Mouse (Mus musculus) neural tube, embryonic 13.5 days (tissue): ENCODE results near the gene Dlgap4. TPM values are rescaled to one million over a fixed set of nuclear protein-coding genes. Genes with fewer than 3 reads are reported as not detected.

Experiments used
- ATAC-seq: fragments of 200-750 bp; cut with Nextera tagmentation; 2 replicates; pipeline ENCODE4 v1.8.0; 2017; ENCODE audit warnings: low read depth, mild to moderate bottlenecking, moderate TSS enrichment, moderate library complexity
- H3K27ac ChIP-seq: fragments of 300-500 bp; sonication (generic); replicated peaks from 2 replicates; pipeline ENCODE4 v1.5.1; 2015; ENCODE audit warnings: moderate library complexity, mild to moderate bottlenecking, inconsistent platforms
- H3K27me3 ChIP-seq: fragments of 300-500 bp; sonication (generic); 2 replicates; pipeline ENCODE4 v1.6.1; 2015; ENCODE audit warnings: mild to moderate bottlenecking, inconsistent platforms
- H3K36me3 ChIP-seq: fragments of 300-500 bp; sonication (generic); 2 replicates; pipeline ENCODE4 v1.6.1; 2015; ENCODE audit warnings: mild to moderate bottlenecking, inconsistent platforms
- H3K4me1 ChIP-seq: fragments of 300-500 bp; sonication (generic); replicated peaks from 2 replicates; pipeline ENCODE4 v1.6.1; 2015; ENCODE audit warnings: inconsistent platforms
- H3K4me2 ChIP-seq: fragments of 300-500 bp; sonication (generic); 2 replicates; pipeline ENCODE4 v1.6.1; 2015; ENCODE audit warnings: inconsistent platforms, mild to moderate bottlenecking, moderate library complexity
- H3K4me3 ChIP-seq: fragments of 300-500 bp; sonication (generic); 2 replicates; pipeline ENCODE4 v1.5.1; 2015; ENCODE audit warnings: mild to moderate bottlenecking, inconsistent platforms
- H3K9ac ChIP-seq: fragments of 300-500 bp; sonication (generic); 2 replicates; pipeline ENCODE4 v1.6.1; 2015; ENCODE audit warnings: moderate library complexity, mild to moderate bottlenecking, inconsistent platforms
- H3K9me3 ChIP-seq: fragments of 300-500 bp; sonication (generic); 2 replicates; pipeline ENCODE4 v1.6.1; 2016; ENCODE audit warnings: inconsistent platforms
- WGBS: fragments of 180-500 bp; shearing (Covaris S2); methylation state at CpG from one replicate; pipeline ENCODE4 v1.1.7; 2015; 5-methylcytosine and 5-hydroxymethylcytosine counted together
- polyA plus RNA-seq: library from polyadenylated mRNA; unstranded; fragments of >200 nt; fragmentation: Nextera tagmentation; extraction: Ambion mirVana; gene quantifications from 2 replicates; pipeline ENCODE4 v1.2.1, GENCODE M21; 2015

Dlgap4 gene
- polyA plus RNA-seq, 1 experiment from 2014 or later, result 201 TPM

DNA sequence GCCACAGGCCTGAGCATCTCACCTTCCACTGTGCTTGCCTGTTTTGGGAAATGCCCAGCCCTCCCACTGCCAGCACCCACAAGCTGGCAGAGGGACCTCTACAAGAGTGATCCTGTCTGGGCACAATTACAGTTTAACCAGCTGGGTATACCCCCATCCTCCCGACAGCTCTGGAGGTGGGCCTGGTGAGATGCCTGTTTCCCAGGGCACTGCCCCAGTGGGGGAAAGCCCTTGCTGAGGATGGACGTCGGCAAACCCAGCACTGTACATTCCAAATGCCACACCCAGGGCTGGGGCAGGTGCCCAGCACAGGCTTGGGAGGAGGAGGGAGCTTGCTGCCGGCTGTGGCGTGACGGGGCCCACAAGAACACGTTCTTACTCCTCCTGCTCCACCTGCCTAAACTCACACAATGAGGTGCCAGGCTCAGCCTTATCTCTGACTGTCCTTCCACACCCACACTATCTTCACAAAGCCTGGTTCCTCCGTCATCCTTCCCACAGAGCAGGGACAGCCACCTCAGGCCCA, 51.6 kb downstream of the Dlgap4 start:
- Histone ChIP-seq H3K27me3 (no peaks in the 10 kb centered on the region; the same call in 1 of the 2 replicates), H3K36me3 (no peaks in the 10 kb centered on the region), H3K9me3 (no peaks in the 10 kb centered on the region), H3K27ac (no peak overlapping the region), H3K4me2 (no peak overlapping the region), H3K4me3 (no peak overlapping the region), H3K4me1 (peaks cover 21% of the 10 kb centered on the region), H3K9ac (no peak overlapping the region)
- 74% methylated on average over 8 of the region's 8 CpGs for whole genome bisulfite sequencing
- no peak for ATAC-seq

GRCm38 (mm10) chr2:156665620-156666196, 52.2 kb downstream of the Dlgap4 start:
- Histone ChIP-seq H3K27ac (no peak overlapping the region), H3K9me3 (no peaks in the 10 kb centered on the region)
- peak; percentile 46 for ATAC-seq

DNA sequence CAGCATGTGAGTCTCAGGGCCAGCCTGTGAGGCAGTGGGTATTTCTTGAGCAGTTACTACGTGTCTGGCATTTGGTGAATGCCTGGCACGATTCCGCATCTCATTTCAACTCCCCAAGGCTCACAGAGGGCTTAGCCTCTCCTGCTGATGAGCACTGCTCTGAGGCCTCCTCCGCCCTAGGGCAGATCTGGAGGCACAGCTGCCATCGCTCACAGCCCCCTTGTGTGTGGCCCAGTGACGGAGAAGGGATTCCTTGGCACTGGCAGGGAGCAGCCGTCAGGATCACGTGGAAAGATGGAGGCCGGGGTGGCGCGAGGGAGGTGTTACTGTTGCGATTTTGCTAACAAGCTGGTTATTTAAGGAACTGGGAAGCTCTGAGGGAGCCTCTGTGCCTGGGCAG, 52.7 kb downstream of the Dlgap4 start:
- no peak overlapping the region for H3K4me3 ChIP-seq
- WGBS, result 24% methylated on average over 12 of the region's 12 CpGs
- H3K4me2 ChIP-seq, result no peak overlapping the region
- H3K9me3 ChIP-seq, result no peaks in the 10 kb centered on the region
- ATAC-seq, result peak; percentile 82
- no peaks in the 10 kb centered on the region for H3K36me3 ChIP-seq
- peaks cover 21% of the 10 kb centered on the region for H3K4me1 ChIP-seq
- no peak overlapping the region for H3K9ac ChIP-seq
- no peak overlapping the region for H3K27ac ChIP-seq
- H3K27me3 ChIP-seq, result no peaks in the 10 kb centered on the region; the same call in 1 of the 2 replicates

More at GRCm38 (mm10) chr2:156665620-156666196, 52.2 kb downstream of the Dlgap4 start:
- Histone ChIP-seq H3K36me3 (no peaks in the 10 kb centered on the region), H3K9ac (no peak overlapping the region), H3K27me3 (no peaks in the 10 kb centered on the region; the same call in 1 of the 2 replicates), H3K4me1 (peaks cover 21% of the 10 kb centered on the region), H3K4me3 (no peak overlapping the region), H3K4me2 (no peak overlapping the region)
- WGBS, result 59% methylated on average over 13 of the region's 13 CpGs

GRCm38 (mm10) chr2:156667290-156667689, 53.8 kb downstream of the Dlgap4 start:
- WGBS, result 84% methylated on average over 5 of the region's 5 CpGs
- no peaks in the 10 kb centered on the region for H3K9me3 ChIP-seq
- no peaks in the 10 kb centered on the region; the same call in 1 of the 2 replicates for H3K27me3 ChIP-seq
- no peak overlapping the region for H3K4me2 ChIP-seq
- no peak for ATAC-seq
- no peak overlapping the region for H3K9ac ChIP-seq
- no peak overlapping the region for H3K4me3 ChIP-seq
- H3K36me3 ChIP-seq, result no peaks in the 10 kb centered on the region
- no peak overlapping the region for H3K27ac ChIP-seq
- H3K4me1 ChIP-seq, result peaks cover 21% of the 10 kb centered on the region

- peaks cover 21% of the 10 kb centered on the region for H3K4me1 ChIP-seq
- H3K27ac ChIP-seq, result no peak overlapping the region
- H3K36me3 ChIP-seq, result no peaks in the 10 kb centered on the region
- no peak overlapping the region for H3K4me2 ChIP-seq
- WGBS, result 90% methylated on average over 6 of the region's 6 CpGs
- ATAC-seq, result no peak
- no peak overlapping the region for H3K9ac ChIP-seq
- no peak overlapping the region for H3K4me3 ChIP-seq
- H3K9me3 ChIP-seq, result no peaks in the 10 kb centered on the region
- no peaks in the 10 kb centered on the region for H3K27me3 ChIP-seq
Measured at GRCm38 (mm10) chr2:156668625-156669024, 55.1 kb downstream of the Dlgap4 start.

DNA sequence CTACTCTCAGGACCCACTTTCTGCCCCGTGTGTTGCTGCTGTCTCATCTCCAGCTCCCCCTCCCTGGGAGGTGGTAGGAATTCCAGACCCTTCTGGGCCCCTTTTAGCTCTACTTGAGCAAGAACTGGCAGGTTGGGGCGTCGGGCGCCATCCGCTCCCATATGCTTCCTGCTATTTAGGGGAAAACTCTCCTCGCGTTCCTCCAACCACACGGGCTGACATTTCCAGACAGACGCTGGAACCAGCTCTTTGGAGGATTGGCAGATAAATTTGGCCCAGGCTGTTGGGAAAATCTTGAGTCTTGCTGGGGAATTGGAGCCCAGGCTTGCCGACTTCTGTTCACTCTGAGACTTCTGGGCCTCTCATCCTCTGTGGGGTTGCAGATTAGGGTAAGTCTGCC, 59.8 kb downstream of the Dlgap4 start:
- H3K4me3 ChIP-seq, result no peak overlapping the region
- H3K27me3 ChIP-seq, result no peaks in the 10 kb centered on the region
- H3K27ac ChIP-seq, result no peak overlapping the region
- 88% methylated on average over 10 of the region's 10 CpGs for WGBS
- no peak overlapping the region for H3K4me2 ChIP-seq
- H3K4me1 ChIP-seq, result peaks cover 8% of the 10 kb centered on the region; the same call in 1 of the 2 replicates
- no peak for ATAC-seq
- no peak overlapping the region for H3K9ac ChIP-seq
- H3K36me3 ChIP-seq, result no peaks in the 10 kb centered on the region
- no peaks in the 10 kb centered on the region for H3K9me3 ChIP-seq

- no peak overlapping the region for H3K4me3 ChIP-seq
- no peak overlapping the region for H3K9ac ChIP-seq
- peaks cover 15% of the 10 kb centered on the region; the same call in 1 of the 2 replicates for H3K4me1 ChIP-seq
- no peaks in the 10 kb centered on the region for H3K9me3 ChIP-seq
- no peak for ATAC-seq
- H3K36me3 ChIP-seq, result no peaks in the 10 kb centered on the region
- H3K4me2 ChIP-seq, result no peak overlapping the region
- WGBS, result 79% methylated on average over 8 of the region's 8 CpGs
- no peaks in the 10 kb centered on the region for H3K27me3 ChIP-seq
- H3K27ac ChIP-seq, result no peak overlapping the region
Measured at GRCm38 (mm10) chr2:156673881-156674669, 60.6 kb downstream of the Dlgap4 start.

- no peaks in the 10 kb centered on the region for H3K9me3 ChIP-seq
- H3K9ac ChIP-seq, result no peak overlapping the region
- peaks cover 30% of the 10 kb centered on the region for H3K4me1 ChIP-seq
- H3K4me3 ChIP-seq, result no peak overlapping the region
- no peaks in the 10 kb centered on the region for H3K27me3 ChIP-seq
- H3K36me3 ChIP-seq, result no peaks in the 10 kb centered on the region
- 18% methylated on average over 6 of the region's 6 CpGs for WGBS
- no peak for ATAC-seq
- no peak overlapping the region for H3K27ac ChIP-seq
- no peak overlapping the region for H3K4me2 ChIP-seq
Measured at GRCm38 (mm10) chr2:156676885-156677284, 63.4 kb downstream of the Dlgap4 start.

DNA sequence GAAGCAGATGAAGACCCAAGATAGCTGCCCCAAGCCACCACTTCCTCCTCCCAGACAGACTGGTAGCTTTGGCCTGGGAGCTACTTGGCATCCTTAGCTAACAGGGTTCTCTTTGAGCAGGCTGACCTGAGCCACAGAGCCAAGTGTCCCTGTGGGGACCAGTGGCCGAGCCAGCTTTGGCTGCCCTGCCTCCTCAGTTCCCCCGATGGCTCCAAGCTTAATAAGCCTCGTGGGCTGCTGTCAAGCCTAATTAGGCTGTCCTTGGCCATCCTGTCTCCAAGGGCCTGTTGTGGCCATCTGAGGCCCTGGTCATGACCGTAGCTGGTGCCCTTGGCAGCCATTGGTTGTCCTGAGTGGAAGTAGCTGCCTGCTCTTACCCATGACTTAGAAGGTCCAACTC, 64.6 kb downstream of the Dlgap4 start:
- no peak for ATAC-seq
- no peaks in the 10 kb centered on the region for H3K27me3 ChIP-seq
- no peak overlapping the region for H3K4me3 ChIP-seq
- H3K27ac ChIP-seq, result no peak overlapping the region
- H3K4me2 ChIP-seq, result no peak overlapping the region
- H3K4me1 ChIP-seq, result peaks cover 31% of the 10 kb centered on the region
- H3K9me3 ChIP-seq, result no peaks in the 10 kb centered on the region
- no peaks in the 10 kb centered on the region for H3K36me3 ChIP-seq
- no peak overlapping the region for H3K9ac ChIP-seq
- 65% methylated on average over 4 of the region's 4 CpGs for WGBS

DNA sequence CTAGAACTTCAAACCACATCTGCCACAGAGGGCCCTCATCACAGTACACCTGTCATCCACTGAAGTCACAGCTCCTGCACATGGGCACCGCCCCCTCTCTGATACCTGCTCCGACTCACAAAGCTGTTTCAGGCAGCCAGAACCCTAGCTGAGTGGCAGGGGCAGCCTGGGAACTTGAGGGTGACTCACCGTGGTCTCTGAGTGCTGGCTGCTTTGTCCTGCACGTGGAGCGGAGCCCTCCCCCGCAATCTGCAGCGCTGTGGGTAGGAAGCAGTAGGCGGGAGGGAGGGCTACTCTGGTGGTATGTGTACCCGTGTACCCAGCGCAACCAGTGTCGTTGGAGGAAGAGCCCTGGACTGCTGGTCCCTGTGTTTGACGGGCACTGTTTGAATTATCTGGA, 69.5 kb downstream of the Dlgap4 start:
- peaks cover 14% of the 10 kb centered on the region for H3K27me3 ChIP-seq
- no peak overlapping the region for H3K9ac ChIP-seq
- WGBS, result 59% methylated on average over 12 of the region's 12 CpGs
- no peak overlapping the region for H3K4me3 ChIP-seq
- peaks cover 31% of the 10 kb centered on the region for H3K4me1 ChIP-seq
- no peak overlapping the region for H3K27ac ChIP-seq
- H3K36me3 ChIP-seq, result no peaks in the 10 kb centered on the region
- ATAC-seq, result no peak
- no peaks in the 10 kb centered on the region for H3K9me3 ChIP-seq
- H3K4me2 ChIP-seq, result no peak overlapping the region

DNA sequence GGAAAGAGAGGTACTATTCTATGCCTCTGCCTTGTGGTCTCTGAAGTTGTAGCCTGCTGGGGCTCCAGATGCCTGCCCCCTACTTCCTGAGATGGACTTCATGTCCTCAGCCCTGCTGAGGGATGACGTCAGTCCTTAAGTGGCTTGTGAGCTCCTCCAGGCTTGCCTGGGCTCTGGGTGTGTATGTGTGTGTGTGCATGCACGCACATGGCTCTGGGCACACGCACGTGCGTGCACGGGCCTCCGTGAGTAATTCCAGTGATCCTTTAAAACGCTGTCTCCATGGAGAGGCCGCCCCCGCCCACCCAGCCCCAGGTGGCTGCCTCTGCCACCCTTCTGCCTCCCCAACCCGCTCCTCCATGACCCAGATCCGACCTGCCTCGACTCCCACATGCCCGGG, 72.5 kb downstream of the Dlgap4 start:
- Histone ChIP-seq H3K27me3 (peaks cover 14% of the 10 kb centered on the region), H3K27ac (no peak overlapping the region), H3K9me3 (no peaks in the 10 kb centered on the region), H3K4me1 (peaks cover 24% of the 10 kb centered on the region), H3K4me2 (no peak overlapping the region), H3K36me3 (no peaks in the 10 kb centered on the region), H3K9ac (no peak overlapping the region), H3K4me3 (no peak overlapping the region)
- no peak for ATAC-seq
- 77% methylated on average over 14 of the region's 14 CpGs for WGBS

DNA sequence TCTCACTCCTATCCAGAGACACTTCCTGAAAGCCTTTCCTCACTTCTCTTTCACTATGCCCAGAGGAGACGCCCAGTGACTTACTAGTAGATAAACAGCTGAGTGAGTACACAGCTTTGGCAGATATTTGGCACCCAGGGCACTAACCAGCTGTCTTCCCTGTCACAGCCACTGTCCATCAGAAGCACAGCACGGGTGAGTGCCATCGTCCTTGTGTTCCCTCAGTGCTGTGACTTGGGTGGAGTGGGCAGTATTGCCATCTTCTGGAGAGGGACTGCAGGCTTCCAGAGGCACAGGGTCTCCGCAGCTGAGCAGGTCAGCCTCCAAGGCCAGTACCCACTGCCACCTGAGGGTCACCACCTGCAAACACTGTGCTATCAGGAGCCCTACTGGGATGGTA, 73.2 kb downstream of the Dlgap4 start:
- H3K4me1 ChIP-seq, result peaks cover 22% of the 10 kb centered on the region

More for the DNA sequence above, 73.2 kb downstream of the Dlgap4 start:
- Histone ChIP-seq H3K4me3 (no peak overlapping the region), H3K27me3 (peaks cover 14% of the 10 kb centered on the region), H3K27ac (no peak overlapping the region), H3K9ac (no peak overlapping the region), H3K9me3 (no peaks in the 10 kb centered on the region), H3K36me3 (no peaks in the 10 kb centered on the region), H3K4me2 (no peak overlapping the region)
- no peak for ATAC-seq
- 82% methylated on average over 4 of the region's 4 CpGs for WGBS
